Mouse (Mus musculus): ENCODE results near the gene Alkbh1. TPM values are rescaled to one million over a fixed set of nuclear protein-coding genes. Genes with fewer than 3 reads are reported as not detected.
A peak's percentile ranks its signal among the peaks of the same experiment; 100 is the strongest.

Alkbh1 gene
- polyA plus RNA-seq, 1 experiment = 5.7 TPM

DNA sequence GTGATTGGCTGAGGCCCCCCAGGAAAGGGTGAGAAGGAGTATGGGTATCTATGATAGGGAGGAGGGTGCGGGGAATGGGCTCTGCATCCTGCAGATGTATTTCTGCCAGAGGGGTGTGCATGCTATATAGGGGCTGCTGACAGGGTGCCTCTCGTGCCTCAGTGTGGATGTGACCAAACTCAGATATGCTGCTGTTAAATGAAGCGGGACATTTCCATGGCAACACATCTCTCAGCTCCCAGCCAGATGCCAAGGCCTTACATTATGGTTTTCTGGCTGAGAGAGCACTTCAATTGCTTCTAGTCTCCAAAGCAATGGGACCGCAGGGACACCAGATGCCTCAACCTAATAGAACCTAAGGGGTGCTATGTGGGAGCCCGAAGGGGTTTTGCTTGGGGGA lies 24.9 kb downstream of the Alkbh1 start:
- Histone ChIP-seq H3K36me3 (ENCODE audit: control insufficient read depth, insufficient read depth, low read length) (peaks cover 5% of the 10 kb centered on the region; the same call in 1 of the 2 replicates), H3K4me3 (ENCODE audit: low read depth, low read length) (no peak overlapping the region), H3K27me3 (ENCODE audit: control insufficient read depth, insufficient read depth, low read length) (no peaks in the 10 kb centered on the region), H3K27ac (ENCODE audit: insufficient read depth, low read depth, low read length) (no peak overlapping the region), H3K4me1 (ENCODE audit: control insufficient read depth, insufficient read depth, insufficient read length, low read length) (peaks cover 3% of the 10 kb centered on the region; the same call in 1 of the 2 replicates)
- 76% methylated on average over 5 of the region's 5 CpGs for WGBS
- TF ChIP-seq POLR2A (IDR thresholded peaks at IDR 0.05; ENCODE audit: low read depth, low read length) = no peak
- TF ChIP-seq CTCF (IDR thresholded peaks at IDR 0.05; ENCODE audit: extremely low read depth, insufficient read length, insufficient replicate concordance, low read depth, low read length) = no peak

DNA sequence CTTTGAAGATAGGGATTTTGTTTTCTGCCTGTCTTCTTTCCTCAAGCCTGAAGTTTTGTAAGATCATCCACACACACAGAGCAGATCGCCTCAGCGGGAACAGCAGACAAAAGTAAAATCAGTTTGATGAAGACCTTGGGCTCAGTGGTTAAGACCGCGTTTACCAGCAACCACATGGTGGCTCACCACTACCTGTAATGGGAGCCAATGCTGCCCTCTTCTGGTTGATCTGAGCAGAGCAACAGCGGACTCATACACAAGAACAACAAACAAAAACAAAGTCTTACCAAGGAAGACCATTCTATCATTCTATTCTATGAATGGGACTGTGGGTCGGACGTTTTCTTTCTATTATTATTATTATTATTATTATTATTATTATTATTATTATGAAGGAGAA lies 27.1 kb downstream of the Alkbh1 start:
- H3K36me3 ChIP-seq (ENCODE audit: control insufficient read depth, insufficient read depth, low read length) = no peaks in the 10 kb centered on the region
- peak; percentile 83; the same call in 1 of the 2 replicates for TF ChIP-seq CTCF (IDR thresholded peaks at IDR 0.05; ENCODE audit: extremely low read depth, insufficient read length, insufficient replicate concordance, low read depth, low read length)
- no peak for TF ChIP-seq POLR2A (IDR thresholded peaks at IDR 0.05; ENCODE audit: low read depth, low read length)
- no peaks in the 10 kb centered on the region for H3K27me3 ChIP-seq (ENCODE audit: control insufficient read depth, insufficient read depth, low read length)
- peaks cover 3% of the 10 kb centered on the region; the same call in 1 of the 2 replicates for H3K4me1 ChIP-seq (ENCODE audit: control insufficient read depth, insufficient read depth, insufficient read length, low read length)
- WGBS = 20% methylated on average over 7 of the region's 7 CpGs
- no peak overlapping the region for H3K4me3 ChIP-seq (ENCODE audit: low read depth, low read length)
- H3K27ac ChIP-seq (ENCODE audit: insufficient read depth, low read depth, low read length) = no peak overlapping the region

DNA sequence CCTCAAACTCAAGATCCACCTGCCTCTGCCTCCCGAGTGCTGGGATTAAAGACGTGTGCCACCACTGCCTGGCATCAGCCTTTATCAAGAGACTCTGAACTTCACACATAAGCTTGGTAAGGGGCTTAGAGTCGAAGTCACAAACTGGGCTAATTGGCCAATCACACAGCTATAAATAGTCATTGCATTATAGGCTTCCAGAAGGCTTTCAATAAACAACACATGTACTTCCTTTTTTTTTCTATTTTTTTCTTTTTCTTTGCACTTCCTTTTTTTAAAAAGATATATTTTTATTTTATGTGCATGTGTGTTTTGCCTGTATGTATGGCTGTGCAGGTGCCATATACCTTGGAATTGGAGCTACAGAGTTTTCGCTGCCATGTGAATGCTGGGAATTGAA lies 28.5 kb downstream of the Alkbh1 start:
- H3K36me3 ChIP-seq (ENCODE audit: control insufficient read depth, insufficient read depth, low read length) = no peaks in the 10 kb centered on the region
- WGBS = 60% methylated on average over 4 of the region's 4 CpGs
- TF ChIP-seq POLR2A (IDR thresholded peaks at IDR 0.05; ENCODE audit: low read depth, low read length) = no peak
- TF ChIP-seq CTCF (IDR thresholded peaks at IDR 0.05; ENCODE audit: extremely low read depth, insufficient read length, insufficient replicate concordance, low read depth, low read length) = no peak

DNA sequence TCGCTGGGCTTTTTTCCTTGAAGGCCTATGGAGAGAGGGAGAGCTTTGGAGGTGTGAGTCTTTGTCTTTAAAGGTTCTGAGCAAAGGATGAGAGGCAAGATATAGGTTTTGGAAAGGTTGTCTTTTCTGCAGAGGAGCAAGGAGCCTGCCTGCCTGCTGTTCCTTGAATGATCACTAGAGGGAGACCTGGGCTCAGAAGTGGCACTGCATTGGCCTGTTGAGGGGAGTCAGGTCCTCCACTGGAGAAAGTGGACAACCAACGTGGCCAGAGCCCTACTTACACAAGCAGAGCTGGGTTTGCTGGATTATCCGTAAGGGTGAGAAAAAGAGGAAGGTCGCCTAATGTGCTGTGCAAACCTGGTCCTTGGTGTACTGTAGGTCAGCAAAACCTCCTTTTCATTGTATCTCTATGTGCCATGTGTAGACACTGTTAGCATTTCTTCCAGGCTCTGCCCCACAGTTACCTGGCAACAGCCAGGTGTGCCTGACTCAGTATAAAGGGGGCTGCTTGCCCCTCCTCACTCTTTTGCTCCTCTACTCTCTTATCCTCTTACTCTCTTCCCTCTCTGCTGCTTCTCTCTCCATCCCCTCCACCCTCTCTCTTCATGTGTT lies 30.5 kb downstream of the Alkbh1 start:
- Histone ChIP-seq H3K27ac (ENCODE audit: insufficient read depth, low read depth, low read length) (no peak overlapping the region), H3K4me1 (ENCODE audit: control insufficient read depth, insufficient read depth, insufficient read length, low read length) (peaks cover 11% of the 10 kb centered on the region; the same call in 1 of the 2 replicates), H3K36me3 (ENCODE audit: control insufficient read depth, insufficient read depth, low read length) (no peaks in the 10 kb centered on the region), H3K4me3 (ENCODE audit: low read depth, low read length) (no peak overlapping the region), H3K27me3 (ENCODE audit: control insufficient read depth, insufficient read depth, low read length) (no peaks in the 10 kb centered on the region)
- no peak for TF ChIP-seq POLR2A (IDR thresholded peaks at IDR 0.05; ENCODE audit: low read depth, low read length)
- peak; percentile 79; the same call in 1 of the 2 replicates for TF ChIP-seq CTCF (IDR thresholded peaks at IDR 0.05; ENCODE audit: extremely low read depth, insufficient read length, insufficient replicate concordance, low read depth, low read length)
- 20% methylated on average over 4 of the region's 4 CpGs for WGBS

More for the DNA sequence above, 28.5 kb downstream of the Alkbh1 start:
- Histone ChIP-seq H3K27ac (ENCODE audit: insufficient read depth, low read depth, low read length) (no peak overlapping the region), H3K4me3 (ENCODE audit: low read depth, low read length) (no peak overlapping the region), H3K27me3 (ENCODE audit: control insufficient read depth, insufficient read depth, low read length) (no peaks in the 10 kb centered on the region), H3K4me1 (ENCODE audit: control insufficient read depth, insufficient read depth, insufficient read length, low read length) (peaks cover 8% of the 10 kb centered on the region; the same call in 1 of the 2 replicates)

DNA sequence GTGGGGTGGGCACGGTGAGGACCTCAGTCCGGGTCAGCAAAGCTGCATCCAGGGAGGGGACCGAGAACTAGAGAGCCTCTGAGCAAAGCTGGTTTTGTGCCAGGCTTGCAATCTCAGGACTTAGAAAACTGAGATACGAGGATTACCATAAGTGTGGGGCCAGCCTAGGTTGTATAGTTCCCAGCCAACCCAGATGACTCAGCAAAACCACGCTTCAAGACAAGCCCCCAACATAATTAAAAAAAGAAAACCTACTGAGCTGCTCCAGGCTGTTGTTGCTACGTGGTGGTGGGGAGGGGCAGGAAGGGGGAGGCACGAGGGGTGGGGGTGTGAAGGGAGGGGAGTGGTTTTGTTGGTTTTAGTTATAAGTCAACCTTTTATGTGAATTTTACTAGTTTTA lies 32.8 kb downstream of the Alkbh1 start:
- no peaks in the 10 kb centered on the region for H3K36me3 ChIP-seq (ENCODE audit: control insufficient read depth, insufficient read depth, low read length)
- WGBS = 15% methylated on average over 7 of the region's 7 CpGs
- no peaks in the 10 kb centered on the region for H3K27me3 ChIP-seq (ENCODE audit: control insufficient read depth, insufficient read depth, low read length)
- no peak overlapping the region for H3K4me3 ChIP-seq (ENCODE audit: low read depth, low read length)
- no peak overlapping the region for H3K27ac ChIP-seq (ENCODE audit: insufficient read depth, low read depth, low read length)
- H3K4me1 ChIP-seq (ENCODE audit: control insufficient read depth, insufficient read depth, insufficient read length, low read length) = peaks cover 18% of the 10 kb centered on the region
- no peak for TF ChIP-seq POLR2A (IDR thresholded peaks at IDR 0.05; ENCODE audit: low read depth, low read length)
- no peak for TF ChIP-seq CTCF (IDR thresholded peaks at IDR 0.05; ENCODE audit: extremely low read depth, insufficient read length, insufficient replicate concordance, low read depth, low read length)

DNA sequence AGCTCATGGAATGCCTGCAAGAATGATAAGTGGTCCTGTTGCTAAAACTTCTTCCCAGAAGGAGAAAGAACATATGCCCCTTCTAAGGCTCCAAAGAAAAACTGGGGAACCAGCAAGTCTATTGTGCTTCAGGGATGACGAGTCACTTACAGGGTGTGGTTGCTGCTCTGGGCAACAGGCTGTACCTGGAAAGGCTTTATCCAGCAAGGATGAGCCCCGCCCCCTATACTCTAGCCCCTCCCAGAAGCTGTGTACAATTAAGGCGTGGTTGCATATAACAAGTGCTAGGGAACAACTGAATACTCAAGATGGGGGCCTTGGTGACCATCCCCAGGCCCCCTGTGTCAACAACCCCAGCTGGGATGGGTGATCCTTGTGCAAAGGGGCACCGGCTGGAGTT lies 34.7 kb downstream of the Alkbh1 start:
- TF ChIP-seq POLR2A (IDR thresholded peaks at IDR 0.05; ENCODE audit: low read depth, low read length) = no peak
- TF ChIP-seq CTCF (IDR thresholded peaks at IDR 0.05; ENCODE audit: extremely low read depth, insufficient read length, insufficient replicate concordance, low read depth, low read length) = no peak
- Histone ChIP-seq H3K27me3 (ENCODE audit: control insufficient read depth, insufficient read depth, low read length) (no peaks in the 10 kb centered on the region), H3K4me3 (ENCODE audit: low read depth, low read length) (no peak overlapping the region), H3K36me3 (ENCODE audit: control insufficient read depth, insufficient read depth, low read length) (no peaks in the 10 kb centered on the region), H3K27ac (ENCODE audit: insufficient read depth, low read depth, low read length) (peak overlapping the region; percentile 97), H3K4me1 (ENCODE audit: control insufficient read depth, insufficient read depth, insufficient read length, low read length) (peaks cover 25% of the 10 kb centered on the region)
- WGBS = 40% methylated on average over 4 of the region's 4 CpGs

DNA sequence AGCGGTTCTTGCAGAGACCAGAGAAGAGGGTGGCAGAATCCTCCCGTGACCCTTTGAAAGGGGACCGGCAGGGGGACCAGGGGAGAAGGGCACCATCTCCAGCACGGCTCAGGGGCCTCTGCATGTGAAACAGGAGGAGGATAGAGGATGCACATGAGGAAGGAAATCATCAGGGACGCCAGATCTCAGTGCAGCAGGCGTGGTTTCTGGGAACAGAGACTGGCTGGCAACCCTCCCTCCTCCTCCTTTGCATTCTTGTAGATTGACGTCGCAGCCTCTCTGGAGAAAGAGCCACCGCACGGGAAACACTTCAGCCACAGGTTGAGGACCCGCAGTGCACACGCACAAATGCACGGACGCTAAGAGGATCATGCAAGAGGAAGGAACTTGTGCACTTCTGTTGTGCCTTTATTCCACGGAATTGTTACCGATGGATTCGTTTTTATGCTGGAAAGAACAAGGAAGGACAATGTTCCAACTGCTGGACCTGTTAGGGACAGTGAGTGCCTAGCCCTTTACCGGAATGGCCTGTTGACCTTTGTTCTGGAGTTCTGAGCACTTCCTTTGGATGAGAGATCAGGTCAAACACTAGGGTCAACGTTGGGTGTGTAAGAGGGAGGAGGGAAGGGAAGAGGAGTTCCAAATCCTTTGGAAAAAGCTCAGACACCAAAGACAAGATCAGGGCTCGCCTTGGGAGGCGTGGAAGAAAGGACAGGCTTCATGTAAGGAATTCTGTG lies 35.8 kb downstream of the Alkbh1 start:
- TF ChIP-seq CTCF (IDR thresholded peaks at IDR 0.05; ENCODE audit: extremely low read depth, insufficient read length, insufficient replicate concordance, low read depth, low read length) (0 out of 2 replicates have a peak, but pooled peaks have one; percentile 6), POLR2A (IDR thresholded peaks at IDR 0.05; ENCODE audit: low read depth, low read length) (no peak; the same call in 1 of the 2 replicates)
- Histone ChIP-seq H3K4me1 (ENCODE audit: control insufficient read depth, insufficient read depth, insufficient read length, low read length) (peaks cover 25% of the 10 kb centered on the region), H3K27ac (ENCODE audit: insufficient read depth, low read depth, low read length) (peak overlapping the region; percentile 97), H3K27me3 (ENCODE audit: control insufficient read depth, insufficient read depth, low read length) (no peaks in the 10 kb centered on the region), H3K36me3 (ENCODE audit: control insufficient read depth, insufficient read depth, low read length) (no peaks in the 10 kb centered on the region), H3K4me3 (ENCODE audit: low read depth, low read length) (peak overlapping the region; percentile 53)
- WGBS = 13% methylated on average over 21 of the region's 21 CpGs

Measured in small intestine, adult 2 months (tissue).